Mouse (Mus musculus) limb, embryonic 14.5 days (tissue): Measurements from ENCODE around the gene Tmem190. TPM values are rescaled to one million over a fixed set of nuclear protein-coding genes. Genes with fewer than 3 reads are reported as not detected.
"Not testable (repeated sequence)": the region's sequence is repeated elsewhere in the genome, so short reads cannot be mapped to it uniquely, and the experiment has no call there.

Experiments used
- ATAC-seq: fragments of 200-750 bp; cut with Nextera tagmentation; 2 replicates; pipeline ENCODE4 v1.8.0; 2017; ENCODE audit warnings: low read depth, moderate number of reproducible peaks, moderate TSS enrichment; ENCODE audit not compliant: low FRiP score
- DNase-seq: peaks from one replicate; pipeline ENCODE4 v3.0.0-alpha.2; 2015; ENCODE audit warnings: low spot score
- H3K27ac ChIP-seq: fragments of 300-500 bp; sonication (generic); replicated peaks from 2 replicates; pipeline ENCODE4 v1.5.1; 2014; ENCODE audit warnings: low read depth, mild to moderate bottlenecking, low read length, moderate library complexity, mixed read lengths
- H3K27me3 ChIP-seq: fragments of 300-500 bp; sonication (generic); 2 replicates; pipeline ENCODE4 v1.6.1; 2014; ENCODE audit warnings: low read length, mixed read lengths; ENCODE audit not compliant: control insufficient read depth, insufficient read depth
- H3K36me3 ChIP-seq: fragments of 300-500 bp; sonication (generic); 2 replicates; pipeline ENCODE4 v1.6.1; 2014; ENCODE audit warnings: mild to moderate bottlenecking, low read length, moderate library complexity, mixed read lengths; ENCODE audit not compliant: control insufficient read depth, insufficient read depth
- H3K4me1 ChIP-seq: fragments of 300-500 bp; sonication (generic); 2 replicates; pipeline ENCODE4 v1.6.1; 2014; ENCODE audit warnings: antibody characterized with exemption, low read length, mixed read lengths; ENCODE audit not compliant: control insufficient read depth, insufficient read depth
- H3K4me2 ChIP-seq: fragments of 300-500 bp; sonication (generic); replicated peaks from 2 replicates; pipeline ENCODE4 v1.6.1; 2014; ENCODE audit warnings: low read depth, mild to moderate bottlenecking, low read length, moderate library complexity; ENCODE audit not compliant: severe bottlenecking
- H3K4me3 ChIP-seq: fragments of 300-500 bp; sonication (generic); replicated peaks from 2 replicates; pipeline ENCODE4 v1.5.1; 2014; ENCODE audit warnings: low read length
- H3K9ac ChIP-seq: fragments of 300-500 bp; sonication (generic); 2 replicates; pipeline ENCODE4 v1.6.1; 2014; ENCODE audit warnings: mild to moderate bottlenecking, low read depth, low read length, moderate library complexity; ENCODE audit not compliant: severe bottlenecking
- H3K9me3 ChIP-seq: fragments of 300-500 bp; sonication (generic); 2 replicates; pipeline ENCODE4 v1.6.1; 2016; ENCODE audit warnings: low read length; ENCODE audit not compliant: control insufficient read depth
- POLR2A ChIP-seq: fragments of 200-500 bp; IDR thresholded peaks from 2 replicates; pipeline ENCODE4 v1.8.0; 2012; ENCODE audit warnings: inconsistent platforms, mild to moderate bottlenecking, moderate library complexity, borderline replicate concordance; ENCODE audit not compliant: insufficient read depth, insufficient read length; ENCODE audit errors: extremely low read depth
- WGBS: fragments of 180-500 bp; shearing (Covaris S2); extraction: QIAGEN DNeasy Blood & Tissue Kit; methylation state at CpG from one replicate; pipeline ENCODE4 v1.1.7; 2014; 5-methylcytosine and 5-hydroxymethylcytosine counted together
- polyA plus RNA-seq, 2 experiments: library from polyadenylated mRNA; depleted of rRNA in 1 of 2; stranded (reverse) in 1 of 2; unstranded in 1 of 2; fragments of >200 nt; fragmentation: Nextera tagmentation in 1 of 2; extraction: Ambion mirVana in 1 of 2; gene quantifications; 2 replicates each; pipeline versions ENCODE4 v1.2.1 to v1.2.3; 2012 to 2014

Tmem190 gene
- polyA plus RNA-seq, 2 experiments, result not detected

- peak; percentile 30 for ATAC-seq
- peak overlapping the region; percentile 65 for H3K27ac ChIP-seq
Measured at GRCm38 (mm10) chr7:4788499-4789435, 6.0 kb downstream of the Tmem190 start.

GRCm38 (mm10) chr7:4789436-4789935, 6.7 kb downstream of the Tmem190 start, which contains the start of gene Tmem238:
Gene Tmem238, minus strand, starts transcription at chr7:4789656.
- Histone ChIP-seq H3K36me3 (peaks cover 9% of the 10 kb centered on the region), H3K4me3 (peak within 1 kb of the TSS; percentile 63), H3K9ac (peak within 1 kb of the TSS; percentile 78), H3K4me1 (peaks cover 15% of the 10 kb centered on the region), H3K4me2 (peak within 1 kb of the TSS; percentile 83), H3K9me3 (no peaks in the 10 kb centered on the region), H3K27me3 (no peaks in the 10 kb centered on the region), H3K27ac (peak within 1 kb of the TSS; percentile 65)
- no peak for TF ChIP-seq POLR2A
- no peak; the same call in 1 of the 2 replicates for ATAC-seq
- no peak for DNase-seq
- 10% methylated on average over 32 of the region's 40 CpGs for WGBS

More at GRCm38 (mm10) chr7:4788499-4789435, 6.0 kb downstream of the Tmem190 start:
- no peaks in the 10 kb centered on the region for H3K27me3 ChIP-seq
- peak overlapping the region; percentile 63 for H3K4me3 ChIP-seq
- peaks cover 2% of the 10 kb centered on the region for H3K36me3 ChIP-seq
- no peak for TF ChIP-seq POLR2A
- no peaks in the 10 kb centered on the region for H3K9me3 ChIP-seq
- peaks cover 12% of the 10 kb centered on the region for H3K4me1 ChIP-seq
- H3K4me2 ChIP-seq, result peak overlapping the region; percentile 83
- peak; percentile 19 for DNase-seq
- 2% methylated on average over 58 of the region's 64 CpGs for WGBS
- H3K9ac ChIP-seq, result peak overlapping the region; percentile 78

- TF ChIP-seq POLR2A, result peak; percentile 99
- no peaks in the 10 kb centered on the region for H3K27me3 ChIP-seq
- 2% methylated on average over 54 of the region's 54 CpGs for WGBS
- peak within 1 kb of the TSS; percentile 83 for H3K4me2 ChIP-seq
- H3K4me3 ChIP-seq, result peak within 1 kb of the TSS; percentile 91
- H3K9me3 ChIP-seq, result no peaks in the 10 kb centered on the region
- H3K36me3 ChIP-seq, result peaks cover 37% of the 10 kb centered on the region
- H3K9ac ChIP-seq, result peak within 1 kb of the TSS; percentile 97
- peaks cover 15% of the 10 kb centered on the region for H3K4me1 ChIP-seq
- DNase-seq (peak; percentile 98), ATAC-seq (peak; percentile 91)
- H3K27ac ChIP-seq, result peak within 1 kb of the TSS; percentile 92
Measured at GRCm38 (mm10) chr7:4792278-4793212, 9.8 kb downstream of the Tmem190 start, which contains the start of gene Rpl28. Gene Rpl28, plus strand, starts transcription at chr7:4792874.

DNA sequence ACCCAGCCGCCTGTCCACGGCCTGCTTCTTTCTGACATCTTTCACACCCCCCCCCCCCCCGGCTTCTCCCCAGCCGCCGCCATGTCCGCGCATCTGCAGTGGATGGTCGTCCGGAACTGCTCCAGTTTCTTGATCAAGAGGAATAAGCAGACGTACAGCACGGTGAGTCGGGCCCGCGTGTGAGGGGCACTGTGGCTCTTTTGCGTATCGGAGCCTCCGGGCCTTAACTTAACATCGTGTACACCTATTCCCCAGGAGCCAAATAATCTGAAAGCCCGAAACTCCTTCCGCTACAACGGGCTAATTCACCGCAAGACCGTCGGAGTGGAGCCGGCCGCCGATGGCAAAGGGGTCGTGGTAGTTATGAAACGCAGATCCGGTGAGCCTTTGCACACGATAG, 10.5 kb downstream of the Tmem190 start:
- not testable (repeated sequence) for ATAC-seq, DNase-seq, H3K9me3 ChIP-seq, H3K27me3 ChIP-seq
- peaks cover 13% of the 10 kb centered on the region for H3K4me1 ChIP-seq
- peak overlapping the region; percentile 97 for H3K9ac ChIP-seq
- H3K27ac ChIP-seq, result peak overlapping the region; percentile 92
- peak overlapping the region; percentile 83 for H3K4me2 ChIP-seq
- WGBS, result under 1% methylated on average over 31 of the region's 31 CpGs
- H3K4me3 ChIP-seq, result peak overlapping the region; percentile 91
- H3K36me3 ChIP-seq, result peaks cover 43% of the 10 kb centered on the region

DNA sequence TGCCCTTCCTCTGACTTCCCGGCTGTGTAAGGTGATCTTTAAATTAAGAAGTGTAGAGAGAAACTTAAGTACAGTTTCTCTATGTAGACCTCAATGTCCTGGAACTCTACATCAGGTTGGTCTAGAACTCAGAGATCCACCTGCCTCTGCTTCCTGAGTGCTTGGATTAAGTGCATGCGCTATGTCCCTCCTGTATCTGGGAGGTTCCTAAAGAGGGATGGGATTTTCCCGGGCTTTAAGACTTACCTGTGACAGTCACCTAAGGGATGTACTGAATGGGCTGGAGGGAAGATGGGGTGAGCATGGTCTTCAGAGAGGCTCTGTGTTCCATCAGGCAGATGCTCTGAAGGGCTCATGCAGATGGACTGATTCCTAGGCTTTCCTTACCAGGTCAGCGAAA, 10.9 kb downstream of the Tmem190 start:
- no peaks in the 10 kb centered on the region for H3K27me3 ChIP-seq
- H3K9ac ChIP-seq, result peak overlapping the region; percentile 97
- DNase-seq, result no peak
- H3K4me3 ChIP-seq, result peak overlapping the region; percentile 91
- peaks cover 43% of the 10 kb centered on the region for H3K36me3 ChIP-seq
- no peaks in the 10 kb centered on the region for H3K9me3 ChIP-seq
- H3K27ac ChIP-seq, result peak overlapping the region; percentile 92; the same call in 1 of the 2 replicates
- peaks cover 9% of the 10 kb centered on the region; the same call in 1 of the 2 replicates for H3K4me1 ChIP-seq
- no peak for TF ChIP-seq POLR2A
- 44% methylated on average over 4 of the region's 4 CpGs for WGBS
- no peak for ATAC-seq
- H3K4me2 ChIP-seq, result peak overlapping the region; percentile 83
